Mouse (Mus musculus) intestine, embryonic 15.5 days (tissue): Measurements from ENCODE around the gene Aldh1l2. TPM values are rescaled to one million over a fixed set of nuclear protein-coding genes. Genes with fewer than 3 reads are reported as not detected.
"Not testable (repeated sequence)": the region's sequence is repeated elsewhere in the genome, so short reads cannot be mapped to it uniquely, and the experiment has no call there.

Experiments used
- ATAC-seq: fragments of 200-750 bp; cut with Nextera tagmentation; 2 replicates; pipeline ENCODE4 v1.8.0; 2017; ENCODE audit warnings: moderate TSS enrichment, moderate library complexity
- H3K27ac ChIP-seq: fragments of 300-500 bp; sonication (generic); 2 replicates; pipeline ENCODE4 v1.5.1; 2015; ENCODE audit warnings: mild to moderate bottlenecking, inconsistent platforms
- H3K27me3 ChIP-seq: fragments of 300-500 bp; sonication (generic); replicated peaks from 2 replicates; pipeline ENCODE4 v1.6.1; 2015; ENCODE audit warnings: inconsistent platforms
- H3K36me3 ChIP-seq: fragments of 300-500 bp; sonication (generic); 2 replicates; pipeline ENCODE4 v1.6.1; 2015; ENCODE audit warnings: inconsistent platforms
- H3K4me1 ChIP-seq: fragments of 300-500 bp; sonication (generic); replicated peaks from 2 replicates; pipeline ENCODE4 v1.6.1; 2015; ENCODE audit warnings: inconsistent platforms
- H3K4me2 ChIP-seq: fragments of 300-500 bp; sonication (generic); replicated peaks from 2 replicates; pipeline ENCODE4 v1.6.1; 2015; ENCODE audit warnings: mild to moderate bottlenecking, inconsistent platforms
- H3K4me3 ChIP-seq: fragments of 300-500 bp; sonication (generic); replicated peaks from 2 replicates; pipeline ENCODE4 v1.5.1; 2015; ENCODE audit warnings: inconsistent platforms
- H3K9ac ChIP-seq: fragments of 300-500 bp; sonication (generic); 2 replicates; pipeline ENCODE4 v1.6.1; 2015; ENCODE audit warnings: inconsistent platforms
- H3K9me3 ChIP-seq: fragments of 300-500 bp; sonication (generic); 2 replicates; pipeline ENCODE4 v1.6.1; 2016; ENCODE audit warnings: inconsistent platforms
- WGBS: fragments of 180-500 bp; shearing (Covaris S2); methylation state at CpG from one replicate; pipeline ENCODE4 v1.1.7; 2015; 5-methylcytosine and 5-hydroxymethylcytosine counted together
- polyA plus RNA-seq: library from polyadenylated mRNA; unstranded; fragments of >200 nt; fragmentation: Nextera tagmentation; extraction: Ambion mirVana; gene quantifications from 2 replicates; pipeline ENCODE4 v1.2.1, GENCODE M21; 2015

The Aldh1l2 gene
- polyA plus RNA-seq, 1 experiment from 2014 or later: 1.4 TPM

GRCm38 (mm10) chr10:83530384-83530967 is 3.5 kb downstream of the Aldh1l2 start:
- 86% methylated on average over 6 of the region's 6 CpGs for WGBS
- Histone ChIP-seq H3K4me2 (no peak overlapping the region), H3K4me3 (no peak overlapping the region), H3K36me3 (no peaks in the 10 kb centered on the region), H3K9ac (no peak overlapping the region), H3K4me1 (peaks cover 6% of the 10 kb centered on the region; the same call in 1 of the 2 replicates), H3K9me3 (no peaks in the 10 kb centered on the region), H3K27ac (no peak overlapping the region), H3K27me3 (no peaks in the 10 kb centered on the region)
- ATAC-seq: no peak

DNA sequence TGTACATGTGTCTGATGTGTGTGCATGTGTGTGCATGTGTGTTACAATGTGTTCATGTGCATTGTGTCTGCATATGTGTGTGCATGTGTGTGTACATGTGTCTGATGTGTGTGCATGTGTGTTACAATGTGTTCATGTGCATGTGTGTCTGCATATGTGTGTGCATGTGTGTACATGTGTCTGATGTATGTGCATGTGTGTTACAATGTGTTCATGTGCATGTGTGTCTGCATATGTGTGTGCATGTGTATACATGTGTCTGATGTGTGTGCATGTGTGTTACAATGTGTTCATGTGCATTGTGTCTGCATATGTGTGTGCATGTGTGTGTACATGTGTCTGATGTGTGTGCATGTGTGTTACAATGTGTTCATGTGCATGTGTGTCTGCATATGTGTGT is 9.7 kb downstream of the Aldh1l2 start:
- not testable (repeated sequence) for H3K4me1 ChIP-seq, H3K9me3 ChIP-seq, H3K36me3 ChIP-seq, H3K4me3 ChIP-seq, H3K9ac ChIP-seq, H3K4me2 ChIP-seq, H3K27ac ChIP-seq, ATAC-seq, H3K27me3 ChIP-seq

- Histone ChIP-seq H3K36me3 (no peaks in the 10 kb centered on the region), H3K4me1 (no peaks in the 10 kb centered on the region), H3K4me3 (no peak overlapping the region), H3K9me3 (no peaks in the 10 kb centered on the region), H3K27ac (no peak overlapping the region), H3K9ac (no peak overlapping the region), H3K4me2 (no peak overlapping the region), H3K27me3 (no peaks in the 10 kb centered on the region)
- ATAC-seq: no peak
- WGBS: 77% methylated on average over 4 of the region's 4 CpGs
These were observed 12.9 kb downstream of the Aldh1l2 start for GRCm38 (mm10) chr10:83520990-83521389.

- Histone ChIP-seq H3K36me3 (no peaks in the 10 kb centered on the region), H3K9me3 (no peaks in the 10 kb centered on the region), H3K9ac (no peak overlapping the region), H3K27me3 (no peaks in the 10 kb centered on the region), H3K27ac (no peak overlapping the region), H3K4me2 (no peak overlapping the region), H3K4me3 (no peak overlapping the region), H3K4me1 (no peaks in the 10 kb centered on the region)
- no peak for ATAC-seq
- WGBS: 85% methylated on average over 8 of the region's 8 CpGs
These were observed 20.2 kb downstream of the Aldh1l2 start for GRCm38 (mm10) chr10:83513736-83514135.

DNA sequence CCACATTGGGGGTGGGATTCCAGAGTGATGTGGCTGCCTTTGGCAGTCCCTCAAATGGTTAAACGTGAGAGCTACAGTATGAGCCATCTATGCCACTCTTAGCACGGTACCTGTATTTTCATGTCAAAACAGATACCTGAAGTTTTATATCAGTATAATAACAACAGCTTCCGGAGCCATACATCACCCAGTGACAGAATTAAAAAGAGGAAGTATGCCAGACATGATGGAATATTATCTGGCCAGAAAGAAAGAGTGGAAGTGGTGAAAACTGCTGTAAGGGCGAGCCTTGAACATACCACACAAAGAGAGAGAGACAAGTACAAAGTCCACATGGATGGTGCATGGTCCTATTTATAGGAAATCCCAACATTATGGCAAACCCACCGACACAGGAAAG is 22.6 kb downstream of the Aldh1l2 start:
- H3K36me3 ChIP-seq: no peaks in the 10 kb centered on the region
- no peaks in the 10 kb centered on the region for H3K27me3 ChIP-seq
- no peak overlapping the region for H3K27ac ChIP-seq
- no peak overlapping the region for H3K9ac ChIP-seq
- no peaks in the 10 kb centered on the region for H3K9me3 ChIP-seq
- H3K4me2 ChIP-seq: no peak overlapping the region
- H3K4me3 ChIP-seq: no peak overlapping the region
- H3K4me1 ChIP-seq: no peaks in the 10 kb centered on the region
- no peak for ATAC-seq
- WGBS: 75% methylated on average over 5 of the region's 5 CpGs

- no peaks in the 10 kb centered on the region for H3K36me3 ChIP-seq
- H3K4me2 ChIP-seq: no peak overlapping the region
- 61% methylated on average over 8 of the region's 8 CpGs for WGBS
These were observed 24.8 kb downstream of the Aldh1l2 start for GRCm38 (mm10) chr10:83508962-83509660.

DNA sequence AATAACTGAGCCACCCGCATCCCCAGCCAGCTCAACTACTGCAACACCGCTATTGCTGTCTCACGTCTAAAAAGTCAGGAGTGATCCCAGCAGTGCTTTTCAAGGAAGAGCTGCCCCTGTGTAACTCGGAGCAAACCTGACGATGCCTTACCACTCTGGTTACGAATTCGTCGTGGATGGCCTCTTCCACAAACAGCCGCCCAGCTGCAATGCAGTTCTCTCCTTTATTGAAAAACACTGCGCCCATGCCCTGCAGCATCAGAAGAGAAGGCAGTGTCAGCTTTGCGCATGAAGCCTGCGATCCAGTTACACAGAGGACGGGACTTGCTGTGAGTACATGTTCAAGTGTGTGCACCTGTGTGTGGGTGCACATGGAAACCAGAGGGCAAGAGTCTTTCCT is 36.6 kb downstream of the Aldh1l2 start:
- H3K4me2 ChIP-seq: no peak overlapping the region
- no peak overlapping the region for H3K27ac ChIP-seq
- H3K4me1 ChIP-seq: no peaks in the 10 kb centered on the region
- WGBS: 87% methylated on average over 13 of the region's 13 CpGs
- H3K9me3 ChIP-seq: no peaks in the 10 kb centered on the region
- no peak for ATAC-seq
- H3K9ac ChIP-seq: no peak overlapping the region
- no peak overlapping the region for H3K4me3 ChIP-seq
- no peaks in the 10 kb centered on the region for H3K36me3 ChIP-seq
- H3K27me3 ChIP-seq: no peaks in the 10 kb centered on the region

More at GRCm38 (mm10) chr10:83508962-83509660, 24.8 kb downstream of the Aldh1l2 start:
- Histone ChIP-seq H3K4me1 (no peaks in the 10 kb centered on the region), H3K27me3 (no peaks in the 10 kb centered on the region), H3K4me3 (no peak overlapping the region), H3K9ac (no peak overlapping the region), H3K27ac (no peak overlapping the region), H3K9me3 (no peaks in the 10 kb centered on the region)
- no peak for ATAC-seq

DNA sequence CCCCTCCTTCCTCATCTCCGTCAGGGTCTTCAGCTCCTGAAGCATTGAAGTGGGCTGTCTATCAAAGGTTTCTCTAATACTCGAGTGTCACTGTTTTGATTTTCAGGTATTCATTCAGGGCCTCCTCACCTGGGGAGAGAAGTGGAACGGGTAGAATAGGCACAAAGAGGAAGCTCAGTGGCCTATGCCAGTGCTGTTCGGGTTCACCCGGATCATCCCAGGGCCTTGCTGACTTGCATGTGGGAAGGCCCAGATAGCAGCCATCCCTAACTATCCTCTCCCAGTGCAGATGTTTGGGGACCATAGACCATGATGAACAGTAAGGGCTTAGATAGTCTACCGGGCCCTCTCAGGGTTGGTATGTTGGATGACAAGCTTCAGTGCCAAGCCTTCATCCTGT is 43.4 kb downstream of the Aldh1l2 start:
- H3K4me3 ChIP-seq: no peak overlapping the region
- no peak for ATAC-seq

GRCm38 (mm10) chr10:83477286-83477685 is 56.7 kb downstream of the Aldh1l2 start:
- no peak for ATAC-seq

More for the DNA sequence above, 43.4 kb downstream of the Aldh1l2 start:
- WGBS: 87% methylated on average over 6 of the region's 6 CpGs
- no peaks in the 10 kb centered on the region for H3K27me3 ChIP-seq
- H3K9ac ChIP-seq: no peak overlapping the region
- H3K4me1 ChIP-seq: no peaks in the 10 kb centered on the region
- H3K36me3 ChIP-seq: no peaks in the 10 kb centered on the region
- H3K27ac ChIP-seq: no peak overlapping the region
- no peaks in the 10 kb centered on the region for H3K9me3 ChIP-seq
- H3K4me2 ChIP-seq: no peak overlapping the region

GRCm38 (mm10) chr10:83475226-83475625 is 58.7 kb downstream of the Aldh1l2 start:
- no peak for ATAC-seq
- H3K4me3 ChIP-seq: no peak overlapping the region
- no peak overlapping the region for H3K9ac ChIP-seq
- WGBS: 93% methylated on average over 13 of the region's 13 CpGs
- no peaks in the 10 kb centered on the region for H3K4me1 ChIP-seq
- H3K9me3 ChIP-seq: no peaks in the 10 kb centered on the region
- H3K36me3 ChIP-seq: no peaks in the 10 kb centered on the region
- H3K4me2 ChIP-seq: no peak overlapping the region
- H3K27ac ChIP-seq: no peak overlapping the region
- H3K27me3 ChIP-seq: no peaks in the 10 kb centered on the region

More at GRCm38 (mm10) chr10:83477286-83477685, 56.7 kb downstream of the Aldh1l2 start:
- no peaks in the 10 kb centered on the region for H3K4me1 ChIP-seq
- no peak overlapping the region for H3K4me3 ChIP-seq
- no peak overlapping the region for H3K9ac ChIP-seq
- no peak overlapping the region for H3K4me2 ChIP-seq
- WGBS: 80% methylated on average over 5 of the region's 5 CpGs
- H3K9me3 ChIP-seq: no peaks in the 10 kb centered on the region
- H3K27me3 ChIP-seq: no peaks in the 10 kb centered on the region
- no peaks in the 10 kb centered on the region for H3K36me3 ChIP-seq
- no peak overlapping the region for H3K27ac ChIP-seq

GRCm38 (mm10) chr10:83457531-83457930 is 76.4 kb downstream of the Aldh1l2 start:
- Histone ChIP-seq H3K9me3 (0 out of 2 replicates have a peak, but pooled peaks cover 3% of the 10 kb centered on the region), H3K4me1 (no peaks in the 10 kb centered on the region), H3K36me3 (no peaks in the 10 kb centered on the region), H3K27me3 (no peaks in the 10 kb centered on the region), H3K4me2 (no peak overlapping the region), H3K4me3 (no peak overlapping the region), H3K9ac (no peak overlapping the region), H3K27ac (no peak overlapping the region)
- no peak for ATAC-seq
- 89% methylated on average over 3 of the region's 3 CpGs for WGBS

- H3K9me3 ChIP-seq: no peaks in the 10 kb centered on the region
- no peaks in the 10 kb centered on the region for H3K36me3 ChIP-seq
- no peaks in the 10 kb centered on the region for H3K27me3 ChIP-seq
- WGBS: 90% methylated on average over 7 of the region's 7 CpGs
- ATAC-seq: no peak
- H3K4me1 ChIP-seq: no peaks in the 10 kb centered on the region
- H3K4me3 ChIP-seq: no peak overlapping the region
- H3K27ac ChIP-seq: no peak overlapping the region
- no peak overlapping the region for H3K4me2 ChIP-seq
- H3K9ac ChIP-seq: no peak overlapping the region
These were observed 85.4 kb downstream of the Aldh1l2 start for GRCm38 (mm10) chr10:83448582-83448981.
